Mouse (Mus musculus): ENCODE data around the gene Ndufb11.
A peak's percentile ranks its signal among the peaks of the same experiment; 100 is the strongest.

Ndufb11 gene

DNA sequence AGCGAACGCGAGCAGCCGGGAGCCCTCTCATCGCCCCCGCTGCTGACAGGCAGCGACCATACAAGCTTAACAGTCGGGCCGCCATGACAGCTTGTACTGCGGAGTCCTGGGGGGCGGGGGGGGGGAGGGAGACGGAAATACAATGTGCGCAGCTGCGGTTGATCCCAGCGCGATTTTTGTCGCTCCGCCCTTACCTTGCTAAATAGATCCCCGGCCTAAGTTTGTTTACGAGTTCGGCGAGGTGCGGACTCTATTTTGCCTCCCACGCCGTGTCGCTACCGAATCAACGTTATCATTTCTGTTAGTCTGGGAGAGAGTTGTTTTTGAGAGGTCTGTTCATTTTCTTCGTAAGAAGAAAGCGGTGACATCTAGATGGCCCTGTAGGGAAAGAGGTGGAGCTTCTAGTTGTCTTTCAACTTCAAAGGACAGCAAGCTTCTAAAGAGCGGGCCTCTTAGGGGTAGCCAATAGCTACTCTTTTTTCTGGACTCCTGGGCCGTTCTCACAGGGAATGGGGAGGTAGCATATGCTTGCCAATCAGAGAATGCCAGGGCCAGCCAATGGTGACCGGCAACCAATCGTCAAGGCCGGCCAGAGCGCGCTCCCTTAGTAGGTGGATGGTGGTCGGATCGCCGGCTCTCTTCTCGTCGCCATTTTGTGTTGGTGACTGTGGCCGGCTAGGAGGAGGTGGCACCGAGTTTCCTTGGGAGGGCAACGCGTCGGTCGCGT, at the start of gene Ndufb11, which contains the start of gene Rbm10:
TSS of gene Ndufb11 (minus strand) at position 444 of the 727 bp plus-strand sequence.
TSS of gene Rbm10 (plus strand) at position 328 of the 727 bp plus-strand sequence.
- DNase-seq (ENCODE audit: low spot score) = peak; percentile 70

DNA sequence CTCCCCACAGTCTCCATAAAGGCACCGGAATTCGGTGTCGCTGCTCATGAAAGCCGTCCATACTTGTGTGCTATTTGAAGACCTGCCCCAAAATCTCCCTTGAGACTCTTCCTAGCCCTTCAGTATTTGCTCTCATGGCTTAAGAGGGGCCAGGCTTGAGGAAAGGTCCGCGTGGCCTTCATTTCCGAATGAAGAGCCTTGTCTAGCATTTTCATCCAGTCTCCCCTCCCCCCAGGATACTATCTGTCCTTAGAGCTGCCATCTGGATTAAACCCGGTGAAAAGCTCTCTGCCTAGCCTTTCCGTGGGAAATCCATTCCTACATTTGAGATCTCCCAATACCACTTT, 46.0 kb upstream of the Ndufb11 start:
- no peak for DNase-seq (ENCODE audit: low spot score)

DNA sequence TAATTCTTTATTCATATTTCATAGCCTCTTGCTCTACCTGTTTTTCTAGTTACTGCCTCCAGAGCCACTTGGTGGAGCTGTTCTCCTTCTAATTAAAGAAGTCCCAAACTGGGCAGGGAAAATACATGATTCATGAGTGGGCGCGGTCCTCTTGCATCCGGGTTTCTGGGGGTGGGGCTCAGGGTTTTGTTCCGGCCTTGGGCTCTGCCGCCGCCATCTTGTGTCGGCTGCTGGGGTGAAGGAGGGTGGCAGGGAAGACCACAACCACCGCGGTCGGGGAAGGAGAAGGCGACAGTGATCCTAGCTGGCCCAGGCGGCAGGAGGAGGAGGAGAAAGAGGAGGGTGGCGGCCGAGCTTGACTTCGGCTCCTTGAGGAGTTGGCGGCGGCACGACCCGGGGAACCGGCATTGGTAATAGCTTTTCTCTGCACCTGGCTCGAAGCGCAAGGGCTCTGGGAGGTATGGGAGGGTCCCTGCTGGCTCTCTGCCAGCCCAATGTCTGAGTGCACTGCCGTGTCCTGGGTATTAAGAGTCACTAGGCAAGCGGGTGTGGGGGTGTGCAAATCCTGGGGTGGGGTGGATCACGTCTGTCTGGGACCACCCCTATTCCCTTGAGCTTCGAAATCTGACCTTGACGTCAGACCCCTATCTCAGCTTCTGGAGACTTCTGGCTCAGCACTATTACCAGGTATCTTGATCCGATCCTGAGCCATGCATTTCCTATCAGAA, 45.5 kb upstream of the Ndufb11 start:
- peak; percentile 81 for DNase-seq (ENCODE audit: low spot score)

DNA sequence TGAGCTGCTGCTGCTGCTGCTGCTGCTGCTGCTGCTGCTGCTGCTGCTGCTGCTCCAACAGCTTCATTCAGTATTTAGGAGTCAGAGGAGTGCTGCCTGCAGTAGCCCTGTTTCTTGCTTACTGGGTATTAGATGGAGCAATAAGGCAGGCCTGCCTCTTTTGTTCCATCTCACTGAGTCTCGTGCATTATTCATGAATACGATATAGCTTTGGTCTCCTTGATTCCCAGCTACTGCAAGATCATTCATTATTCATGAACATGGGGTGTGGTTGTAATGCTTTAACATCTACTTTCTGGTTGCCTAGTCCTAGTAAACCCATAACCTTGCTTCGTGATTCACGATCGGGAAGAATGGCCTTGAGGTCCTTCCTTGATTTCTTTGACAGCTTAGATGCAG, 44.9 kb upstream of the Ndufb11 start:
- no peak for DNase-seq (ENCODE audit: low spot score)

DNA sequence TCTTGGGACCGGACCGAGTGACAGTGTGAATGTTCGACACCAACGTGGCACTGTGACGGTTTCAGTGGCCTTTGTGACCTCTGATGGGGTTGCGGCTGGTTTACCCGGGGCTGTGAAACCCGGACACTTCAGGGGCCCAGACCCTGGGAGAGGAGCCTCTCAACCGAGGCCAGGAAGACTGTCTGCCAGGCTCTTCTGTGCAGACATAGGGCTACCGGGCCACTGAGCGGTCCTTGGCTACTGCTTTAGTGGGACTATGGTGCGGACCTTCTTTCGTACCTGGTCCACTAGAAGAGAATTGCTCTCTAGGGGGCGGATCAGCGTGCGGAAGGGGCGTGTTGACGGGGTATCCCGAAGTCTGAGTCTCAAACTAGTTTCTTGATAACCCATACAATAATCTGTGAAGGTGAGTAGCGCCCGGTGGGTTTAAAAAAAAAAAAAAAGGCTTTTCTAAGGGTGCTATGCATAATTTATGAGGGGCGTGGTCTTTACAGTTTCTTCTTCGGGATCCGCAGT, 41.5 kb upstream of the Ndufb11 start:
- no peak for DNase-seq (ENCODE audit: low spot score)

DNA sequence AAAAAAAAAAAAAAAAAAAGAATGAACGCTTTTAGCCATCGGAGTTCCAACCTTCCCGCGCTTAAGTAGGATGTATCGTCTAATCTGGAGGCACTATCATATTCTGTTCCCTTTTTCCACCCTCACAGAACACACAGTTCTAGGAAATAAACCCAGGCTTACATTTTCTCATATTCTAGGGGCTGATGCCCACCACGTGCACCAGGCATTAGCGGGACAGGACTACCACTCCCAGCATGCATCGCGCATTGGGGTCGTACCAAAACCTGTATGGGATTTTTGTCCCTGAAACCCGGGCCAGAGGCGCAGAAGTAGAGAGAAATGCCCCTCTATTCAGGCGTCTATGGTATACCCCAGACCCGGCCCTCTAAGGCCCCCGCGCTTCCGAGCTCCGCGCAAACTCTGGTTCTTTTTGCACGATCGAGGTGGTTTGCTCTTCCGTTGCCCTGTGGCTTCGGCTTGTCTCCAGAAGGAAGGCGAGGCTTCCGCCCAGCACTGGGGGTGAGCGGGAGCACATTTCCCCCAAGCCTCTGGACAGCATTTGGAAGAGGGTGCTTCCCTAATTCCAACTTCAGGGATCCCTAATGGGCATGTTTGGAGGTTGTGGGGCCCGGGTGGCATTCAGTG, 40.7 kb upstream of the Ndufb11 start, which contains the start of gene Uba1:
TSS of gene Uba1 (plus strand) at position 301 of the 627 bp plus-strand sequence.
- peak; percentile 86 for DNase-seq (ENCODE audit: low spot score)

DNA sequence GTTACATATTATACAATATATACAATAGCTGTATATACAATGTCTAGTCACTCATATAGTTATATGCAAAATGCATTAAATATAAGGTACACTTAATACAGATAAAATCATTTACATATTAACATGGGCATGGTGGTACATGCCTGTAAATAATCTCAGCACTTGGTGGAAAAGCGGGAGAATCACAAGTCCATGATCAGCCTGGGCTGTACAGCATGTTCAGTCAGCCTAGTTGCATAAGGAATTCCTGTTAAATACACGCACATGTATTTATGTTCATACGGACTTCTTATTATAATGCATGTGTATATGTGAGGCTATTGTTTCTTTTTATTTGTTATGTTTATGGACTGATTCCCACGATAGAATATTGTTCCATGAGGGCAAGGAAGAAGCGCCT, 40.2 kb upstream of the Ndufb11 start:
- DNase-seq (ENCODE audit: low spot score) = no peak

DNA sequence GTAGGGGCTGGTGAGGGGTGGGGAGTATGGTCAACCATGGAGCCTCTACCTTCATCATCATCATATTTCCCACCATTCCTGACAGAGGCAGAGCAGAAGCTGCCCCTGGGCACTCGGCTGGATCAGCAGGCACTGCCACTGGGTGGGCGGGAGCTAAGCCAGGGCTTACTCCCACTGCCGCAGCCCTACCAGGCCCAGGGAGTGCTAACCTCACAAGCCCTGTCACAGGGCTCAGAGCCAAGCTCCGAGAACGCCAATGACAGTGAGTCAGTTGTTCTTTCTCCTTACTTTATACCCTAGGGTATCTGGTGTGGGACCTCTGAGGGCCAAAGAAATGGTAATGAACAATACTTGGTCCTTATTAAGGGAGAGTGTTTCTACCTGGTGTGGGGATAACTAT, 27.4 kb upstream of the Ndufb11 start:
- peak; percentile 58 for DNase-seq (ENCODE audit: low spot score)

DNA sequence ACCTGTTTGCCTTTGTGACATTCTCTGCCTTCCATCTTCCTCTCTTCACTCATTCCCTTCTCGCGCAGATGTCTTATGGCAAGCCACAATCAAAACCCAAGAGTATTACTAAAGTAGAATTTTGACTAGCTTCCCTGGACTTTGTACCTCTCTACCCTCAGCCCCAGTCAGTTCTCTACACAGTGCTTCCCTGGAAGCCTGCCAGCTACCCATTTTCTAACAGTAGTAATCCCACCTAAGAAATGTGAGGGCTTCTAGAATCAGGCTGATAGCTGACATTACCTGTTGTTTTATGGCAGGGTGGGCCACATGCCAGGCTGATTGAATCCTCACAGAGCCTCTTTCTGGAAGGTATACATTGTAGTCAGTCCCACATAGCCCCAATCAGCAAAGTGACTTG, 20.7 kb upstream of the Ndufb11 start:
- no peak for DNase-seq (ENCODE audit: low spot score)

DNA sequence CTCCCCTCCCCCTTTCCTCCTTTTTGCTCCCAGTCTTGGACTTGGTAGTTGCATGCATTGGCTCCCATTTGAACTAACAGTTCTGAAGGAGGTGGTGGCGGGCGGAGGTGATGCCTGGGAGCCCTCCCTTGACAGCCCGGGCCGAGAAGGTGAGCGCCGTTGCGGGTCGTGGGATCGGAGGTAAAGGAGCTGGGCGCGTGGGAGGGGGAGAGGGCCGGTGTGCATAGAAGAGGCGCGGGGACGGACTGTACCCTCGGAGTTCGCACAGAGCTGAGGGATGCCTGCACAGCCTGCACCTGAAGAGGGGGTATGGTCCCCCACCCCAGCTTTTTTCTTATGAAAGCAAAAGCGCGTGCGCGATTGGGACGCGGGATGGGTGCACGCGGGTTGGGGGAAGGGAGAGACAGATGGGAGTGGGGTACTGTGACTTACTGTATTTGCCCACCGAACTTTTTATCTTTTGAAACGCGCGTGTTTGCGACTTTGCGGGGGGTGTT, 532 bp upstream of the Ndufb11 start:
- no peak for DNase-seq (ENCODE audit: low spot score)

DNA sequence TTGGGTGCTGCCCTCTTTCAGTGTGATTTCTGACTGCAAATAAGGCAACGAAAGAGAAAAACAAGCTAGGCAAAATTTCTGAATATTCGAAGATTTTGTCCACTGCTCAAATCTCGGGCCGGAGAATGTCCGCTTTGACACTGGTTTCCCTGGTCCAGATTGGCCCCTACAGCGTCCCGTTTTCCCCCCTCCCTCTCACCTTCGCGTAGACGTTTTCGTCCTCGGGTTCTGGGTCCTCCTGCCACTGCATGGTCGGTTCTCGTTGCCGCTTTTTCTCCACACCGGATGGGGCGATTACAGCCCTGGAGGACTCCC, 601 bp downstream of the Ndufb11 start:
- no peak for DNase-seq (ENCODE audit: low spot score)

DNA sequence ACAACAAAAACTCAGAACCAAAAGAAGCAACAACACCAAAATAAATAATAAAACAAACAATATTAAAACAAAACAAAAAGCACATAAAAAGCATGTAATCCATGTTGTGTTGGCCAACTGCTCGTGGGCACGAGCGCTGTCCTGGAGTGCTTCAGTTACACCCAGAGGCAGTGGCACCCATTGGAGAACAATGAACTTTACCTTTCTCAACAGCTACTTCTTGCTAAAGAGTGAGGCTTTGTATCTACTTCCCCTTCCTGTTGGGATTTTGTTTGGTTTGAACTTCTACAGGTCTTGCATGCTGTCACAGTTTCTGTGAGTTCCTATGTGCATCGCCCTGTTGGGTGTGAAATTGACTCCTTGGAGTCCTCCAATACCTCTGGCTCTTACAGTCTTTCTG, 8.9 kb downstream of the Ndufb11 start:
- no peak for DNase-seq (ENCODE audit: low spot score)

DNA sequence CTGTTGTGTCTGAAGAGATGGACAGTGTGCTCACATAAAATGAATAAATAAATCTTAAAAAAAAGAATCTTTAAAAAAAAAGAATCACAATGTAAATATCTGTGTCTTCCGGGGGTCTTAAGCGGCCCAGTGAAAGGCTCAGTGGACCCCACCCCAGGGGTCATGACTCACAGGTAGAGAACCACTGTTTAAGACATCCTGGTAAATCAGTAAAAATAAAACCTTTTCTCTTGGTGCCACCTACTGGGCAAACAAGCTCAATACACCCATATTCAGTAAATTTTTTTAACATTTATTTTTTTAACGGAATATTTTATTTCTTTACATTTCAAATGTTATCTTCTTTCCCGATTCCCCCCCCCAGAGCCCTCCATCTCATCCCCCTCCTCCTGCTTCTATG, 29.5 kb downstream of the Ndufb11 start:
- DNase-seq (ENCODE audit: low spot score) = no peak

DNA sequence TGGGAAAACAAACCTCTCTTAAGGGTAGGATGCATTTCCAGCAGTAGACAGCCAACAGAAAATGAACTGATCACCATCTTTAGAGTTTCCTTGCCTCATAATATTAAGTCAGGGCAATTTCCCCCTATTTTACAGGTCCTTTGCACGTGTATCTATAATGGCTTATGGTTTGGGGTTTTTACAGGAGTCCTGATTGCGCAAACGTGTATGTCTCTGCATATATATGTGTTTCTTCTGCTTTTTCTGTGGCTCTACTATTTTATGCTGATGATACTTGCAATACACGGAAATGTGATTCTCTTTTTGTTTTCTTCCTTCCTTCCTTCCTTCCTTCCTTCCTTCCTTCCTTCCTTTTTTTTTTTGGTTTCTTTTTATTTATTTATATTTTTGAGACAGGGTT, 43.5 kb downstream of the Ndufb11 start:
- no peak for DNase-seq (ENCODE audit: low spot score)

DNA sequence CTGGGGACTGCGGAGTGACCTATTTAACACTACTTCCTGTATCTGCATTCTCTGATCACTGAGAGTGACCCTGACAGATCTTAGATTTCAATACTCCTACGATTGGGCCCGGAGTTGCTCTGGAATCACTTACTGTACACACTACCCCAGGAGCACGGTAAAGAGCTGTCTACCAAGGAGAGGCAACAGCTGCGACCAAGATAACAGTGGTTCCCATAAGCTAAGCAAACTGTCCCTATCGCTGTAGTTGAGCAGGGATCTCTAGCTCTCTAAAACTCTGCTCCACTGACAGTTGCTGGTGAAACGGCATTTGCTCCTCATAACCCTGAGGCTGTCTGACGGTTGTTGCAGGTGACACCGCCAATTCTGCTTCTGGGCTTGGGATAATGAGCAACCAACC, 44.7 kb downstream of the Ndufb11 start:
- no peak for DNase-seq (ENCODE audit: low spot score)

DNA sequence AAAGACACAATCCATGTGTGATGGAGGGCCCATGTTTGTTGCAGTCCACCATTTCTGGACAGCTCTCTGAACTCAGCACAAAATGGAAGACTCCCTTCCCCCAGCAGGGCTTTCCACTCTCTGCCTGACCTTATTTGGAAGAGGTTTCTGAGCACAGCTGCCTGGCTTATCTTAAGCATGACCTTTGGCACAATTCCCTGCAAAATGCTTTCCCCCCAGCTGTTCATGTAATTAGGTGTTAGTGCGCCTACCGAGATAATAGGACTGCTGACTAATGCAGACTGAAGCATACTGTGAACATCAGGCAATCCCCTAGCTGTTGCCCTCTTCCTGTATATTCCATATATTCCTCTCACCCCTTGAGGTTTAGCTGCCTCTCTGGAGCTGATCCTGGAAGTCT, 46.4 kb downstream of the Ndufb11 start:
- DNase-seq (ENCODE audit: low spot score) = no peak
